Comparison of ENCODE assay signal across 28 mouse cellular contexts in the genomic region with DNA sequence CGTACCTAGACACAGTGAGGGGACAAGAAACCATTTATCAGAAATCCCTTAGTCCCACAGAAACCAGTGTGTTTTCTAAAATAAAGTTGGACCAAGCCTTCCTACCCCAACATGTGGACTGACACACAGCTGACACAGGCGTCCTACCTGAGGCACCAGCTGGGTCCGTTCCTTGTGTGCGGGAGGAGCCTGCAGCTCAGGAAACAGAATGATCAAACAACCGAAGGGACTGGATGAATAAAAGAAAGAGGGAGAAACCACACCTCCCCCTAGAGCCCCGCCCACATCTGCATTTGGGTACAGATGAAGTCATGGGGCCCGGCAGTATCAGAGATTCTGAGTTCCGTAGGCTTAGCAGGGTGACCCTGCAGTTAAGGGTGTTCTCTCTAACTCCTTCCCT. TPM values are rescaled to one million over a fixed set of nuclear protein-coding genes. Genes with fewer than 3 reads are reported as not detected.
DNase-seq lines count a peak whose midpoint lies in the region; ATAC-seq and TF ChIP-seq lines count a peak whose summit lies in the region.
"Had no signal": no experiment of that assay in that cellular context is flagged by ENCODE, and none has a peak within 500 bp of the region (broad histone marks: within the 10 kb centered on the region; RNA-seq: fewer than 3 reads in every experiment).

A gene (minus strand): TSS at position 187 of the 400 bp plus-strand sequence.

- H3K4me2 ChIP-seq in stomach, postnatal 0 days (replicated peaks; ENCODE audit: low read depth): no peak within 1 kb of the TSS
- no peak within 1 kb of the TSS for H3K4me2 ChIP-seq in lung, postnatal 0 days (replicated peaks; ENCODE audit: low read depth, low read length)
- H3K4me2 ChIP-seq in midbrain, embryonic 11.5 days: no peak within 1 kb of the TSS
- H3K4me2 ChIP-seq: embryonic facial prominence, embryonic 13.5 days; embryonic facial prominence, embryonic 15.5 days; forebrain, embryonic 12.5 days had no signal

- TF ChIP-seq EP300 in stomach, postnatal 0 days (optimal IDR thresholded peaks at IDR 0.05): no peak
- no peak for TF ChIP-seq EP300 in lung, postnatal 0 days (IDR thresholded peaks at IDR 0.05)

- no peaks in the 10 kb centered on the region for H3K9me3 ChIP-seq in heart, embryonic 10.5 days
- H3K9me3 ChIP-seq in stomach, postnatal 0 days (ENCODE audit: control insufficient read depth, low read length): no peaks in the 10 kb centered on the region
- H3K9me3 ChIP-seq in lung, postnatal 0 days (ENCODE audit: low read length): no peaks in the 10 kb centered on the region
- H3K9me3 ChIP-seq in midbrain, embryonic 11.5 days (ENCODE audit: control insufficient read depth, low read length): no peaks in the 10 kb centered on the region
- H3K9me3 ChIP-seq: embryonic facial prominence, embryonic 13.5 days; embryonic facial prominence, embryonic 15.5 days; forebrain, embryonic 10.5 days; forebrain, embryonic 12.5 days had no signal

- WGBS in heart, embryonic 10.5 days: 74% methylated on average over 8 of the region's 8 CpGs
- WGBS in stomach, postnatal 0 days: 58% methylated on average over 8 of the region's 8 CpGs
- WGBS in lung, postnatal 0 days: 61% methylated on average over 8 of the region's 8 CpGs
- WGBS in midbrain, embryonic 11.5 days: 71% methylated on average over 8 of the region's 8 CpGs

- ATAC-seq in stomach, postnatal 0 days (ENCODE audit: low FRiP score, low TSS enrichment): no peak
- ATAC-seq in lung, postnatal 0 days: no peak
- ATAC-seq in midbrain, embryonic 11.5 days (ENCODE audit: low FRiP score): no peak
- ATAC-seq: forebrain, embryonic 14.5 days; forebrain, postnatal 0 days had no signal

- no peak within 1 kb of the TSS for H3K4me3 ChIP-seq in heart, embryonic 10.5 days
- H3K4me3 ChIP-seq in stomach, postnatal 0 days (ENCODE audit: low read depth, low read length): no peak within 1 kb of the TSS
- no peak within 1 kb of the TSS for H3K4me3 ChIP-seq in lung, postnatal 0 days (ENCODE audit: low read depth, low read length)
- no peak within 1 kb of the TSS for H3K4me3 ChIP-seq in midbrain, embryonic 11.5 days (ENCODE audit: low read depth, low read length)
- H3K4me3 ChIP-seq: embryonic facial prominence, embryonic 13.5 days; embryonic facial prominence, embryonic 15.5 days; erythroblast, embryonic 14.5 days; forebrain, embryonic 10.5 days; forebrain, embryonic 12.5 days had no signal

- H3K36me3 ChIP-seq in heart, embryonic 10.5 days: no peaks in the 10 kb centered on the region
- H3K36me3 ChIP-seq in stomach, postnatal 0 days (ENCODE audit: control insufficient read depth, insufficient read depth, low read length): no peaks in the 10 kb centered on the region
- no peaks in the 10 kb centered on the region for H3K36me3 ChIP-seq in lung, postnatal 0 days (ENCODE audit: insufficient read depth, low read length)
- H3K36me3 ChIP-seq in midbrain, embryonic 11.5 days (ENCODE audit: control insufficient read depth, insufficient read depth, low read length): no peaks in the 10 kb centered on the region
- H3K36me3 ChIP-seq: embryonic facial prominence, embryonic 13.5 days; embryonic facial prominence, embryonic 15.5 days; forebrain, embryonic 10.5 days; forebrain, embryonic 12.5 days had no signal

- no peaks in the 10 kb centered on the region for H3K27me3 ChIP-seq in heart, embryonic 10.5 days (ENCODE audit: insufficient read depth, poor library complexity, severe bottlenecking)
- H3K27me3 ChIP-seq in stomach, postnatal 0 days (ENCODE audit: control insufficient read depth, insufficient read depth, low read length): no peaks in the 10 kb centered on the region
- no peaks in the 10 kb centered on the region for H3K27me3 ChIP-seq in lung, postnatal 0 days (replicated peaks; ENCODE audit: insufficient read depth, low read length)
- H3K27me3 ChIP-seq in midbrain, embryonic 11.5 days (ENCODE audit: control insufficient read depth, insufficient read depth, low read length): no peaks in the 10 kb centered on the region
- H3K27me3 ChIP-seq: embryonic facial prominence, embryonic 13.5 days; embryonic facial prominence, embryonic 15.5 days; forebrain, embryonic 12.5 days had no signal

- H3K4me1 ChIP-seq in heart, embryonic 10.5 days: peaks cover 9% of the 10 kb centered on the region; the same call in 1 of the 2 replicates
- no peaks in the 10 kb centered on the region for H3K4me1 ChIP-seq in stomach, postnatal 0 days (replicated peaks; ENCODE audit: control insufficient read depth, insufficient read depth)
- no peaks in the 10 kb centered on the region for H3K4me1 ChIP-seq in lung, postnatal 0 days (ENCODE audit: insufficient read depth, low read depth, low read length)
- no peaks in the 10 kb centered on the region for H3K4me1 ChIP-seq in midbrain, embryonic 11.5 days (ENCODE audit: control insufficient read depth, insufficient read depth, low read length)
- H3K4me1 ChIP-seq: forebrain, embryonic 10.5 days; forebrain, embryonic 12.5 days had no signal

- no peak within 1 kb of the TSS for H3K27ac ChIP-seq in heart, embryonic 10.5 days
- no peak within 1 kb of the TSS for H3K27ac ChIP-seq in stomach, postnatal 0 days (replicated peaks)
- no peak within 1 kb of the TSS for H3K27ac ChIP-seq in lung, postnatal 0 days (ENCODE audit: low read length)
- no peak within 1 kb of the TSS for H3K27ac ChIP-seq in midbrain, embryonic 11.5 days (ENCODE audit: low read depth, low read length)
- H3K27ac ChIP-seq: embryonic facial prominence, embryonic 13.5 days; embryonic facial prominence, embryonic 15.5 days; forebrain, embryonic 10.5 days; forebrain, embryonic 12.5 days had no signal

- TF ChIP-seq CTCF in stomach, postnatal 0 days (IDR thresholded peaks at IDR 0.05; ENCODE audit: low read depth): no peak
- TF ChIP-seq CTCF in lung, postnatal 0 days (IDR thresholded peaks at IDR 0.05): no peak

- no peak within 1 kb of the TSS for H3K9ac ChIP-seq in stomach, postnatal 0 days (ENCODE audit: low read length)
- H3K9ac ChIP-seq in lung, postnatal 0 days (replicated peaks; ENCODE audit: low read depth): no peak within 1 kb of the TSS
- no peak within 1 kb of the TSS for H3K9ac ChIP-seq in midbrain, embryonic 11.5 days (ENCODE audit: low read length)
- H3K9ac ChIP-seq: embryonic facial prominence, embryonic 13.5 days; embryonic facial prominence, embryonic 15.5 days; forebrain, embryonic 12.5 days; forebrain, postnatal 0 days had no signal

- peak; percentile 64 for DNase-seq in heart, embryonic 10.5 days (ENCODE audit: low spot score)
- DNase-seq in heart, adult 9 months (ENCODE audit: low spot score in 2 of 2): no peak
- peak; percentile 37 for DNase-seq in CD4-positive helper T cell, adult 2 months (ENCODE audit: low read depth, low spot score)
- peak; percentile 57 for DNase-seq in naive thymus-derived CD4-positive, alpha-beta T cell, adult 2 months (ENCODE audit: low read depth)
- peak; percentile 52 for DNase-seq in stomach, postnatal 0 days (ENCODE audit: low spot score)
- DNase-seq in lung, postnatal 0 days (ENCODE audit: low spot score): no peak
- no peak for DNase-seq in midbrain, embryonic 11.5 days (ENCODE audit: low spot score, missing footprints)
- no peak for DNase-seq in right cerebral cortex, postnatal 14 days
- DNase-seq: adrenal gland, adult 2 months; adrenal gland, postnatal 10 days; adrenal gland, postnatal 25 days; B cell, adult 2 months; cerebellum, adult 11 months; cerebellum, adult 18-20 months; cerebellum, adult 8-10 months; cerebellum, adult 9-11 months; cerebellum, postnatal 14 days; cerebellum, postnatal 36 days; embryo, embryonic 11 days; forebrain, postnatal 0 days had no signal

RNA-seq across cellular contexts. Expression of the gene that starts here (rescaled TPM):
- polyA plus RNA-seq in heart, embryonic 10.5 days (2016; fragmentation: Nextera tagmentation; extraction: Ambion mirVana): not detected in 2 replicates
- 0.08 TPM in 1 of 2 replicates, not detected in the other for polyA plus RNA-seq in stomach, postnatal 0 days (2015; fragmentation: Nextera tagmentation; extraction: Ambion mirVana)
- not detected in 2 replicates for polyA plus RNA-seq in lung, postnatal 0 days (2015; fragmentation: Nextera tagmentation; extraction: Ambion mirVana)
- polyA plus RNA-seq in midbrain, embryonic 11.5 days (2014; fragmentation: Nextera tagmentation; extraction: Ambion mirVana): not detected in 2 replicates
- polyA plus RNA-seq: adrenal gland, adult 2 months; brain, embryonic 14.5 days; embryonic facial prominence, embryonic 11.5 days; embryonic facial prominence, embryonic 13.5 days; embryonic facial prominence, embryonic 15.5 days; erythroblast, embryonic 14.5 days; forebrain, embryonic 10.5 days; forebrain, embryonic 12.5 days; forebrain, embryonic 14.5 days; forebrain, postnatal 0 days had no signal

Comparison
In these comparisons a context has a peak if more than half of its experiments do, and no peak if none do; other contexts are left out.
1. Peak in DNase-seq in heart, embryonic 10.5 days; RNA of the gene not detected or under 1 TPM.
2. Peak in DNase-seq in stomach, postnatal 0 days; RNA of the gene not detected or under 1 TPM.
3. DNase-seq: peak in CD4-positive helper T cell, adult 2 months (single experiment) and naive thymus-derived CD4-positive, alpha-beta T cell, adult 2 months (single experiment); none in heart, adult 9 months (0 of 2), lung, postnatal 0 days (single experiment), midbrain, embryonic 11.5 days (single experiment) and right cerebral cortex, postnatal 14 days (single experiment).